Mouse (Mus musculus): ENCODE measurements at regions not wholly inside any gene's neighbourhood (a gene's known extent, or its start where the extent isn't known, plus 50 kb on each side); places are given as distances from the start of the nearest gene placed in this dataset.
A peak's percentile ranks its signal among the peaks of the same experiment; 100 is the strongest.

DNA sequence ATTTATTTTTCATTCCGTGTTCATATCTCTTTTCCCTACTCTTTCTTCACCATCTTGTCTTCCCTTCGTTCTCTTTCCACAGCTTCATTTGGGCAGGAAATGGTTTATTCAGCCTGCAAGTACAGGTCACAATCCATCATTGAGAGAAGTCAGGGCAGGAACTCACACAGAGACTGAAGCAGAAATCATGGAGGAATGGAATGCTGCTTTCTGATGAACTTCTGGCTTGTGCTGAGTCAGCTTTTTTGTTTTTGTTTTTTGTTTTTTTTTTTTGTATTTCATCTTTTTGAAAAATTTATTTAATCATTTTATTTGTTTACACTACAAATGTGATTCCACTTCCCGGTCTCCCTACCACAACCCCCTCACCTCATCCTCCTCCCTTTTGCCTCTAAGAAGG is 51.2 kb upstream of the Suclg2 start:
- H3K4me1 ChIP-seq (ENCODE audit: control insufficient read depth, insufficient read depth, low read length): no peaks in the 10 kb centered on the region
- no peaks in the 10 kb centered on the region for H3K9me3 ChIP-seq (replicated peaks; ENCODE audit: control insufficient read depth, low read length)
- H3K4me3 ChIP-seq (ENCODE audit: low read depth, low read length): no peak overlapping the region
- H3K36me3 ChIP-seq (ENCODE audit: control insufficient read depth, insufficient read depth, low read length): no peaks in the 10 kb centered on the region
- ATAC-seq (replicated peaks; ENCODE audit: insufficient number of reproducible peaks, low FRiP score, low TSS enrichment): no peak
- H3K9ac ChIP-seq (ENCODE audit: low read depth, low read length): no peak overlapping the region
- H3K27ac ChIP-seq (ENCODE audit: low read depth, low read length): no peak overlapping the region
- no peak overlapping the region for H3K4me2 ChIP-seq
- no peaks in the 10 kb centered on the region for H3K27me3 ChIP-seq (ENCODE audit: control insufficient read depth, insufficient read depth, low read length)
- WGBS (ENCODE audit: insufficient replicate concordance): 65% methylated on average over 3 of the region's 3 CpGs

DNA sequence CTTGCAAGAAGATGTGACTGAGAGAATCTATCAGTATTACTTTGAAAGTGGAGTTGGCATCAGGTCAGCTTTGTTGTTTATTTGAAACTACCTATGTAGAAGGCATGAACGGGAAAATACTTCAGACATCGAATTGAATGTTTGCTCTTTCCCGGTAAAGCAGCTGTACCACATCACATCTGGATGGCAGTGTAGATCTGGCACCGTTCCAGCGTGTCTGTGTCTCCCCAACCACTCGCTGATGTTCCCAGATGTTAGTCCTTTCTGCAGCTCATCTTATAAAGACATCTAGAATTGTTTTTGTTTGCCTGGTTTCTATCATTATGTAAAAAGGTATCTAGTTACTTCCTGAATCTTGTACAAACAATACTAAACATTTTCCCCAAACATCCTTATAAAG is 83.1 kb upstream of the Suclg2 start:
- no peak overlapping the region for H3K4me2 ChIP-seq
- WGBS (ENCODE audit: insufficient replicate concordance): 66% methylated on average over 6 of the region's 6 CpGs
- H3K27ac ChIP-seq (ENCODE audit: low read depth, low read length): no peak overlapping the region
- no peak overlapping the region for H3K4me3 ChIP-seq (ENCODE audit: low read depth, low read length)
- no peaks in the 10 kb centered on the region for H3K27me3 ChIP-seq (ENCODE audit: control insufficient read depth, insufficient read depth, low read length)
- no peak overlapping the region for H3K9ac ChIP-seq (ENCODE audit: low read depth, low read length)
- H3K4me1 ChIP-seq (ENCODE audit: control insufficient read depth, insufficient read depth, low read length): no peaks in the 10 kb centered on the region
- no peak for ATAC-seq (replicated peaks; ENCODE audit: insufficient number of reproducible peaks, low FRiP score, low TSS enrichment)
- H3K36me3 ChIP-seq (ENCODE audit: control insufficient read depth, insufficient read depth, low read length): no peaks in the 10 kb centered on the region
- no peaks in the 10 kb centered on the region for H3K9me3 ChIP-seq (replicated peaks; ENCODE audit: control insufficient read depth, low read length)

DNA sequence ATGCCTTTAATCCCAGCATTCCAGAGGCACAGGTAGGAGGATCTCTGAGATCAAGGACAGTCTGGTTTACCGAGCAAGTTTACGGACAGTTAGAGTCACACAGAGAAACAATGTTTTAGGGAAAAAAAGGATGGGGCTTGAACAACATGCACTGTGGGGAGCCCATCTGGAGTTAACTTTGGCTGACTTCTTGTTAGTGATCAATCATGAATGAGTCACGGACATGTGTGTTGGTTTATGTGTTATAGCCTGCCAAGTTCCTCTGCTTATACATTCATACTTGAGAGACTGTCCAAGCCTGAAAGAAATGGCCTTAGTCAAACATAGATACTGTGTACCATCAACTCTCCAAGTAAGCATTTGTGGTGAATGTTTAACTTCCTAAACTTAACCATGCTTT is 122.9 kb upstream of the Suclg2 start:
- H3K4me2 ChIP-seq: no peak overlapping the region
- no peaks in the 10 kb centered on the region for H3K9me3 ChIP-seq (replicated peaks; ENCODE audit: control insufficient read depth, low read length)
- no peaks in the 10 kb centered on the region for H3K27me3 ChIP-seq (ENCODE audit: control insufficient read depth, insufficient read depth, low read length)
- 72% methylated on average over 3 of the region's 3 CpGs for WGBS (ENCODE audit: insufficient replicate concordance)
- H3K4me3 ChIP-seq (ENCODE audit: low read depth, low read length): no peak overlapping the region
- H3K9ac ChIP-seq (ENCODE audit: low read depth, low read length): no peak overlapping the region
- no peaks in the 10 kb centered on the region for H3K36me3 ChIP-seq (ENCODE audit: control insufficient read depth, insufficient read depth, low read length)
- no peak overlapping the region for H3K27ac ChIP-seq (ENCODE audit: low read depth, low read length)
- ATAC-seq (replicated peaks; ENCODE audit: insufficient number of reproducible peaks, low FRiP score, low TSS enrichment): no peak
- no peaks in the 10 kb centered on the region for H3K4me1 ChIP-seq (ENCODE audit: control insufficient read depth, insufficient read depth, low read length)

DNA sequence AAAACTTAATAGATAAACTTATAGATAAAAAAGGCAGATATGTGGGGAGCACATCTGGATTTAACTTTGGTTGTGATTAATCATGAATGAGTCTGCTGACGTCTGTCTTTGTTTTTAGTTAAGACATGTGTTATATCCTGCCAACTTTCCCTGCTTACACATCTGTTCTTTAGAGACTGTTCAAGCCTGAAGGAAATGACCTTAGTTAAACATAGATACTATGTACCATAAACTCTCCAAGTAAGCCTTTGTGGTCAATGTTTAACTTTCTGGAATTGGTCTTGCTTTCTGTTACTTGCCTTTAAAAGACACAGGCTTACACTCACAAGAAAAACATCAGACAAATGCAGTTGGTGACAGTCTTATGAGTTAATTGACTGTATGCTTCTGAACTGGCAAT is 127.9 kb upstream of the Suclg2 start:
- Histone ChIP-seq H3K4me3 (ENCODE audit: low read depth, low read length) (no peak overlapping the region), H3K27ac (ENCODE audit: low read depth, low read length) (no peak overlapping the region), H3K4me1 (ENCODE audit: control insufficient read depth, insufficient read depth, low read length) (no peaks in the 10 kb centered on the region), H3K9me3 (replicated peaks; ENCODE audit: control insufficient read depth, low read length) (no peaks in the 10 kb centered on the region), H3K27me3 (ENCODE audit: control insufficient read depth, insufficient read depth, low read length) (no peaks in the 10 kb centered on the region), H3K36me3 (ENCODE audit: control insufficient read depth, insufficient read depth, low read length) (no peaks in the 10 kb centered on the region), H3K4me2 (no peak overlapping the region), H3K9ac (ENCODE audit: low read depth, low read length) (no peak overlapping the region)
- ATAC-seq (replicated peaks; ENCODE audit: insufficient number of reproducible peaks, low FRiP score, low TSS enrichment): no peak
- 60% methylated on average over 1 of the region's 1 CpGs for WGBS (ENCODE audit: insufficient replicate concordance)

DNA sequence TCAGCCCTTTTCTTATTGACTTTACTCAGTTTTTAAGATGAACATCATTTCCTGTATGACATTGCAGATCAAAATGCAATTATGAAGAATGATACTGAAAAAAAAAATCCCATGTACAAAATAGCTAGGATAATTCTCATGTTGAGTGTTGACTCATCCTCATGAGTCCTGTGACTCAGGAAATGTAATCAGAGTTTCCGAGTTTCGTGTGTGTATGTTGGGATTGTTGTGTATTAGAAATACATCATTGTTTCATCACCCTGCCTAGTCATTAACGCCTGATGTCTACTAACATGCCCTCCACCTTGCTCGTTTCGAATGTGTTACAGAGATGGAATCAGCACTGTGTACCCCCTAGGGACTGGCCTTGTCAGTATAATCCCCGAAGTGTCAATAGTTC is 156.9 kb upstream of the Suclg2 start:
- no peak overlapping the region for H3K27ac ChIP-seq (ENCODE audit: low read depth, low read length)
- no peak overlapping the region for H3K9ac ChIP-seq (ENCODE audit: low read depth, low read length)
- no peak overlapping the region for H3K4me2 ChIP-seq
- no peaks in the 10 kb centered on the region for H3K4me1 ChIP-seq (ENCODE audit: control insufficient read depth, insufficient read depth, low read length)
- no peak for ATAC-seq (replicated peaks; ENCODE audit: insufficient number of reproducible peaks, low FRiP score, low TSS enrichment)
- no peak overlapping the region for H3K4me3 ChIP-seq (ENCODE audit: low read depth, low read length)
- 69% methylated on average over 6 of the region's 6 CpGs for WGBS (ENCODE audit: insufficient replicate concordance)
- no peaks in the 10 kb centered on the region for H3K27me3 ChIP-seq (ENCODE audit: control insufficient read depth, insufficient read depth, low read length)
- H3K36me3 ChIP-seq (ENCODE audit: control insufficient read depth, insufficient read depth, low read length): no peaks in the 10 kb centered on the region
- no peaks in the 10 kb centered on the region for H3K9me3 ChIP-seq (replicated peaks; ENCODE audit: control insufficient read depth, low read length)

GRCm38 (mm10) chr6:95876320-95876719 is 157.7 kb upstream of the Suclg2 start:
- H3K27me3 ChIP-seq (ENCODE audit: control insufficient read depth, insufficient read depth, low read length): no peaks in the 10 kb centered on the region
- ATAC-seq (replicated peaks; ENCODE audit: insufficient number of reproducible peaks, low FRiP score, low TSS enrichment): no peak
- H3K27ac ChIP-seq (ENCODE audit: low read depth, low read length): no peak overlapping the region
- no peak overlapping the region for H3K4me3 ChIP-seq (ENCODE audit: low read depth, low read length)
- H3K36me3 ChIP-seq (ENCODE audit: control insufficient read depth, insufficient read depth, low read length): no peaks in the 10 kb centered on the region
- 67% methylated on average over 2 of the region's 2 CpGs for WGBS (ENCODE audit: insufficient replicate concordance)
- no peaks in the 10 kb centered on the region for H3K9me3 ChIP-seq (replicated peaks; ENCODE audit: control insufficient read depth, low read length)
- H3K4me1 ChIP-seq (ENCODE audit: control insufficient read depth, insufficient read depth, low read length): no peaks in the 10 kb centered on the region
- H3K9ac ChIP-seq (ENCODE audit: low read depth, low read length): no peak overlapping the region
- H3K4me2 ChIP-seq: no peak overlapping the region

DNA sequence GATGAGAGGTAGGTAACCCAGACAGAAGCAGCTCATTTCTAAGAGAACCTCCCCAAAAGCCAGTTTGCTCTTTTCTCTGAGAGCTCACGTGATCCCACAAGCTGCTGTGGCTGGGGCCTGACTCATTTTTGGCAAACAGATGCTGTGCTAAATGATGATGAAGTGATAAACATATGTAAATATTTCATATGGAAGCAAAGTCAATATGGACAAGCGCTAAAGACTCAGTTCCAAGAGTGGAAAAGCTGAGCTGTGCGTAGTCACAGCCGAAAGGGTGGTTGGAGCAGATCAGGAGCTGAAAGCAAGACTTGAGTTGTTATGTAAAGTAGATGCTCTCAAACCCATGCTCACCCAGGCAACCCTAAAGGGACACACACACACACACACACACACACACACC is 168.0 kb upstream of the Suclg2 start:
- Histone ChIP-seq H3K36me3 (ENCODE audit: control insufficient read depth, insufficient read depth, low read length) (no peaks in the 10 kb centered on the region), H3K9ac (ENCODE audit: low read depth, low read length) (no peak overlapping the region), H3K4me2 (no peak overlapping the region), H3K9me3 (replicated peaks; ENCODE audit: control insufficient read depth, low read length) (no peaks in the 10 kb centered on the region), H3K4me1 (ENCODE audit: control insufficient read depth, insufficient read depth, low read length) (no peaks in the 10 kb centered on the region), H3K27me3 (ENCODE audit: control insufficient read depth, insufficient read depth, low read length) (no peaks in the 10 kb centered on the region), H3K27ac (ENCODE audit: low read depth, low read length) (no peak overlapping the region), H3K4me3 (ENCODE audit: low read depth, low read length) (no peak overlapping the region)
- ATAC-seq (replicated peaks; ENCODE audit: insufficient number of reproducible peaks, low FRiP score, low TSS enrichment): no peak
- WGBS (ENCODE audit: insufficient replicate concordance): 83% methylated on average over 4 of the region's 4 CpGs

- no peaks in the 10 kb centered on the region for H3K9me3 ChIP-seq (replicated peaks; ENCODE audit: control insufficient read depth, low read length)
- H3K9ac ChIP-seq (ENCODE audit: low read depth, low read length): no peak overlapping the region
- H3K27me3 ChIP-seq (ENCODE audit: control insufficient read depth, insufficient read depth, low read length): no peaks in the 10 kb centered on the region
- no peak overlapping the region for H3K4me2 ChIP-seq
- H3K27ac ChIP-seq (ENCODE audit: low read depth, low read length): no peak overlapping the region
- ATAC-seq (replicated peaks; ENCODE audit: insufficient number of reproducible peaks, low FRiP score, low TSS enrichment): no peak
- H3K4me3 ChIP-seq (ENCODE audit: low read depth, low read length): no peak overlapping the region
- WGBS (ENCODE audit: insufficient replicate concordance): 82% methylated on average over 2 of the region's 2 CpGs
- no peaks in the 10 kb centered on the region for H3K36me3 ChIP-seq (ENCODE audit: control insufficient read depth, insufficient read depth, low read length)
- no peaks in the 10 kb centered on the region for H3K4me1 ChIP-seq (ENCODE audit: control insufficient read depth, insufficient read depth, low read length)
Measured at GRCm38 (mm10) chr6:95902551-95902950, 184.0 kb upstream of the Suclg2 start.

GRCm38 (mm10) chr6:95904085-95904633 is 185.6 kb upstream of the Suclg2 start:
- no peak overlapping the region for H3K27ac ChIP-seq (ENCODE audit: low read depth, low read length)
- no peak for ATAC-seq (replicated peaks; ENCODE audit: insufficient number of reproducible peaks, low FRiP score, low TSS enrichment)
- WGBS (ENCODE audit: insufficient replicate concordance): 21% methylated on average over 10 of the region's 10 CpGs
- H3K4me1 ChIP-seq (ENCODE audit: control insufficient read depth, insufficient read depth, low read length): no peaks in the 10 kb centered on the region
- peak overlapping the region; percentile 46 for H3K4me2 ChIP-seq
- no peaks in the 10 kb centered on the region for H3K9me3 ChIP-seq (replicated peaks; ENCODE audit: control insufficient read depth, low read length)
- H3K9ac ChIP-seq (ENCODE audit: low read depth, low read length): no peak overlapping the region
- no peak overlapping the region for H3K4me3 ChIP-seq (ENCODE audit: low read depth, low read length)
- no peaks in the 10 kb centered on the region for H3K36me3 ChIP-seq (ENCODE audit: control insufficient read depth, insufficient read depth, low read length)
- no peaks in the 10 kb centered on the region for H3K27me3 ChIP-seq (ENCODE audit: control insufficient read depth, insufficient read depth, low read length)

Measured in heart, embryonic 11.5 days (tissue).